Mouse (Mus musculus) spleen, adult 2 months (tissue): ENCODE results near the gene Ablim1.

Source experiments
- CTCF ChIP-seq: fragments of 200-500 bp; IDR thresholded peaks from 2 replicates; pipeline ENCODE4 v1.5.1; 2011; ENCODE audit warnings: mild to moderate bottlenecking, inconsistent platforms; ENCODE audit not compliant: insufficient read depth, insufficient read length, insufficient replicate concordance; ENCODE audit errors: extremely low read depth
- POLR2A ChIP-seq: fragments of 200-500 bp; IDR thresholded peaks from 2 replicates; pipeline ENCODE4 v1.6.1; 2011; ENCODE audit warnings: low read depth, low read length, inconsistent platforms

- TF ChIP-seq CTCF (no peak), POLR2A (no peak)
Observed at GRCm38 (mm10) chr19:57202554-57202953, 112.2 kb downstream of the Ablim1 start.
